Mouse (Mus musculus): Measurements from ENCODE around the gene Gfral. TPM values are rescaled to one million over a fixed set of nuclear protein-coding genes. Genes with fewer than 3 reads are reported as not detected.
"Not testable (repeated sequence)": the region's sequence is repeated elsewhere in the genome, so short reads cannot be mapped to it uniquely, and the experiment has no call there.

Gene Gfral
- polyA plus RNA-seq, 1 experiment from 2014 or later = not detected

- ATAC-seq (replicated peaks; ENCODE audit: low FRiP score, low read depth) = no peak
- Histone ChIP-seq H3K4me3 (replicated peaks; ENCODE audit: low read depth, low read length) (no peak overlapping the region), H3K27ac (no peak overlapping the region), H3K27me3 (ENCODE audit: insufficient read depth, low read length) (no peaks in the 10 kb centered on the region), H3K4me1 (replicated peaks; ENCODE audit: insufficient read depth, low read length) (no peaks in the 10 kb centered on the region), H3K9ac (ENCODE audit: low read depth, low read length) (no peak overlapping the region), H3K4me2 (ENCODE audit: low read length) (no peak overlapping the region), H3K36me3 (ENCODE audit: insufficient read depth, low read length) (no peaks in the 10 kb centered on the region), H3K9me3 (replicated peaks; ENCODE audit: low read length) (no peaks in the 10 kb centered on the region)
- peak; percentile 5 for DNase-seq (ENCODE audit: low spot score)
- no peak for TF ChIP-seq CTCF (IDR thresholded peaks at IDR 0.05; ENCODE audit: low read depth)
- 83% methylated on average over 3 of the region's 3 CpGs for WGBS
Measured at GRCm38 (mm10) chr9:76138378-76139109, 74.9 kb downstream of the Gfral start.

GRCm38 (mm10) chr9:76134042-76134441, 79.4 kb downstream of the Gfral start:
- Histone ChIP-seq H3K27me3 (ENCODE audit: insufficient read depth, low read length) (no peaks in the 10 kb centered on the region), H3K9me3 (replicated peaks; ENCODE audit: low read length) (no peaks in the 10 kb centered on the region), H3K4me1 (replicated peaks; ENCODE audit: insufficient read depth, low read length) (no peaks in the 10 kb centered on the region), H3K4me3 (replicated peaks; ENCODE audit: low read depth, low read length) (no peak overlapping the region), H3K36me3 (ENCODE audit: insufficient read depth, low read length) (no peaks in the 10 kb centered on the region), H3K27ac (no peak overlapping the region), H3K9ac (ENCODE audit: low read depth, low read length) (no peak overlapping the region), H3K4me2 (ENCODE audit: low read length) (no peak overlapping the region)
- 61% methylated on average over 6 of the region's 6 CpGs for WGBS
- DNase-seq (ENCODE audit: low spot score) (no peak), ATAC-seq (replicated peaks; ENCODE audit: low FRiP score, low read depth) (no peak)
- no peak for TF ChIP-seq CTCF (IDR thresholded peaks at IDR 0.05; ENCODE audit: low read depth)

GRCm38 (mm10) chr9:76129353-76129752, 84.1 kb downstream of the Gfral start:
- no peak overlapping the region for H3K4me3 ChIP-seq (replicated peaks; ENCODE audit: low read depth, low read length)
- no peaks in the 10 kb centered on the region for H3K4me1 ChIP-seq (replicated peaks; ENCODE audit: insufficient read depth, low read length)
- no peak for TF ChIP-seq CTCF (IDR thresholded peaks at IDR 0.05; ENCODE audit: low read depth)
- H3K27me3 ChIP-seq (ENCODE audit: insufficient read depth, low read length) = no peaks in the 10 kb centered on the region
- no peak overlapping the region for H3K27ac ChIP-seq
- H3K9ac ChIP-seq (ENCODE audit: low read depth, low read length) = no peak overlapping the region
- 71% methylated on average over 1 of the region's 1 CpGs for WGBS
- no peak for ATAC-seq (replicated peaks; ENCODE audit: low FRiP score, low read depth)
- H3K4me2 ChIP-seq (ENCODE audit: low read length) = no peak overlapping the region
- H3K36me3 ChIP-seq (ENCODE audit: insufficient read depth, low read length) = no peaks in the 10 kb centered on the region
- DNase-seq (ENCODE audit: low spot score) = no peak
- no peaks in the 10 kb centered on the region for H3K9me3 ChIP-seq (replicated peaks; ENCODE audit: low read length)

DNA sequence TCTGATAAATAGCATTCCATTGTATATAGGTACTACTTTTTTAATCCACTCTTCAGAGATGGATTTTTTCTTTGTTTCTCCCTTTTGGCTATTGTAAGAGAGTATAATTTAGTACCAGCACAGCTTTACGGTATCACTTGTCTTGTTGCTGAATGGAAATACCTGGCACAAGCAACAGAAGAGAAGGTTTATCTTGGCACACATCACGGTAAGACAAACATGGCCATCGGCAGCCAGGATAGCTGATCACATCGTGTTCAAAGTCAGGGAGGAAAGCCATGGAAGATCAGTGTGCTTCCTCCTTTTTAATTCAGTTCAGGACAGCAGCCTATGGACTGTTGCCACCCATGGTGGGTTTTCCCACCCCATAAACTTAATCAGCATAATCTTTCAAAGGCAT, 89.2 kb downstream of the Gfral start:
- no peaks in the 10 kb centered on the region for H3K9me3 ChIP-seq (replicated peaks; ENCODE audit: low read length)
- no peak overlapping the region for H3K4me3 ChIP-seq (replicated peaks; ENCODE audit: low read depth, low read length)
- no peak overlapping the region for H3K4me2 ChIP-seq (ENCODE audit: low read length)
- ATAC-seq (replicated peaks; ENCODE audit: low FRiP score, low read depth) (no peak), DNase-seq (ENCODE audit: low spot score) (no peak)
- H3K9ac ChIP-seq (ENCODE audit: low read depth, low read length) = no peak overlapping the region
- TF ChIP-seq CTCF (IDR thresholded peaks at IDR 0.05; ENCODE audit: low read depth) = no peak
- 60% methylated on average over 4 of the region's 4 CpGs for WGBS
- H3K27ac ChIP-seq = no peak overlapping the region
- no peaks in the 10 kb centered on the region for H3K4me1 ChIP-seq (replicated peaks; ENCODE audit: insufficient read depth, low read length)
- no peaks in the 10 kb centered on the region for H3K27me3 ChIP-seq (ENCODE audit: insufficient read depth, low read length)
- H3K36me3 ChIP-seq (ENCODE audit: insufficient read depth, low read length) = no peaks in the 10 kb centered on the region

GRCm38 (mm10) chr9:76122888-76123287, 90.6 kb downstream of the Gfral start:
- peak; percentile 75 for TF ChIP-seq CTCF (IDR thresholded peaks at IDR 0.05; ENCODE audit: low read depth)
- H3K4me2 ChIP-seq (ENCODE audit: low read length); H3K36me3 ChIP-seq (ENCODE audit: insufficient read depth, low read length); H3K9me3 ChIP-seq (replicated peaks; ENCODE audit: low read length); H3K4me3 ChIP-seq (replicated peaks; ENCODE audit: low read depth, low read length); H3K9ac ChIP-seq (ENCODE audit: low read depth, low read length); H3K27me3 ChIP-seq (ENCODE audit: insufficient read depth, low read length); H3K27ac ChIP-seq; ATAC-seq (replicated peaks; ENCODE audit: low FRiP score, low read depth); H3K4me1 ChIP-seq (replicated peaks; ENCODE audit: insufficient read depth, low read length): not testable (repeated sequence)
- WGBS = 4% methylated on average over 2 of the region's 2 CpGs
- DNase-seq (ENCODE audit: low spot score) = peak; percentile 80

Other genes with a start within 250 kb of the Gfral start
- gene Hmgcll1, start 198.8 kb downstream of the Gfral start, polyA plus RNA-seq (2015; fragmentation: Nextera tagmentation; extraction: Ambion mirVana) = 2.0 and 2.1 TPM in 2 replicates
- 0.08 TPM in 1 of 2 replicates, not detected in the other for gene Hcrtr2, start 110.2 kb upstream of the Gfral start, polyA plus RNA-seq (2015; fragmentation: Nextera tagmentation; extraction: Ambion mirVana)

All from kidney, postnatal 0 days (tissue).